Mouse (Mus musculus) forebrain, embryonic 14.5 days (tissue): ENCODE results near the gene Aar2. TPM values are rescaled to one million over a fixed set of nuclear protein-coding genes. Genes with fewer than 3 reads are reported as not detected.

Experiments used
- ATAC-seq: fragments of 200-750 bp; cut with Nextera tagmentation; 2 replicates; pipeline ENCODE4 v1.8.0; 2017; ENCODE audit warnings: mild to moderate bottlenecking, moderate library complexity
- DNase-seq: peaks from one replicate; pipeline ENCODE4 v3.0.0-alpha.2; 2015; ENCODE audit warnings: low spot score
- H3K27ac ChIP-seq: fragments of 300-500 bp; sonication (generic); 2 replicates; pipeline ENCODE4 v1.5.1; 2014; ENCODE audit warnings: low read depth, mild to moderate bottlenecking, control low read depth, low read length, moderate library complexity
- H3K27me3 ChIP-seq: fragments of 300-500 bp; sonication (generic); replicated peaks from 2 replicates; pipeline ENCODE4 v1.6.1; 2014; ENCODE audit warnings: low read length, control low read depth, mixed read lengths; ENCODE audit not compliant: control insufficient read depth, insufficient read depth
- H3K36me3 ChIP-seq: fragments of 300-500 bp; sonication (generic); 2 replicates; pipeline ENCODE4 v1.6.1; 2014; ENCODE audit warnings: low read length, control low read depth; ENCODE audit not compliant: control insufficient read depth, insufficient read depth
- H3K4me1 ChIP-seq: fragments of 300-500 bp; sonication (generic); 2 replicates; pipeline ENCODE4 v1.6.1; 2014; ENCODE audit warnings: antibody characterized with exemption, low read length, control low read depth; ENCODE audit not compliant: control insufficient read depth, insufficient read depth
- H3K4me2 ChIP-seq: fragments of 300-500 bp; sonication (generic); 2 replicates; pipeline ENCODE4 v1.6.1; 2014; ENCODE audit warnings: mild to moderate bottlenecking, control low read depth, low read length
- H3K4me3 ChIP-seq: fragments of 300-500 bp; sonication (generic); 2 replicates; pipeline ENCODE4 v1.5.1; 2014; ENCODE audit warnings: low read depth, low read length, control low read depth
- H3K9ac ChIP-seq: fragments of 300-500 bp; sonication (generic); 2 replicates; pipeline ENCODE4 v1.6.1; 2014; ENCODE audit warnings: mild to moderate bottlenecking, low read length, control low read depth, moderate library complexity
- H3K9me3 ChIP-seq: fragments of 300-500 bp; sonication (generic); replicated peaks from 2 replicates; pipeline ENCODE4 v1.6.1; 2016; ENCODE audit warnings: low read length, control low read depth, mixed read lengths; ENCODE audit not compliant: control insufficient read depth
- WGBS: fragments of 180-500 bp; shearing (Covaris S2); extraction: QIAGEN DNeasy Blood & Tissue Kit; methylation state at CpG from one replicate; pipeline ENCODE4 v1.1.7; 2014; 5-methylcytosine and 5-hydroxymethylcytosine counted together
- polyA plus RNA-seq: library from polyadenylated mRNA; unstranded; fragments of >200 nt; fragmentation: Nextera tagmentation; extraction: Ambion mirVana; gene quantifications from 2 replicates; pipeline ENCODE4 v1.2.1, GENCODE M21; 2014

Gene Aar2
- polyA plus RNA-seq, 1 experiment from 2014 or later = 51.1 TPM

- ATAC-seq = no peak
- Histone ChIP-seq H3K9me3 (no peaks in the 10 kb centered on the region), H3K27ac (no peak overlapping the region), H3K4me1 (no peaks in the 10 kb centered on the region), H3K27me3 (no peaks in the 10 kb centered on the region), H3K36me3 (peaks cover 40% of the 10 kb centered on the region), H3K9ac (no peak overlapping the region), H3K4me3 (no peak overlapping the region), H3K4me2 (no peak overlapping the region)
- no peak for DNase-seq
- WGBS = 85% methylated on average over 6 of the region's 6 CpGs
Observed at GRCm38 (mm10) chr2:156518306-156518705, 29.1 kb upstream of the Aar2 start.

GRCm38 (mm10) chr2:156519584-156519983 is 27.8 kb upstream of the Aar2 start:
- no peaks in the 10 kb centered on the region for H3K9me3 ChIP-seq
- H3K27ac ChIP-seq = no peak overlapping the region
- peaks cover 38% of the 10 kb centered on the region for H3K36me3 ChIP-seq

GRCm38 (mm10) chr2:156522994-156523393 is 24.4 kb upstream of the Aar2 start:
- Histone ChIP-seq H3K9ac (no peak overlapping the region), H3K4me2 (no peak overlapping the region), H3K4me1 (no peaks in the 10 kb centered on the region), H3K36me3 (peaks cover 38% of the 10 kb centered on the region), H3K27me3 (no peaks in the 10 kb centered on the region), H3K27ac (no peak overlapping the region), H3K9me3 (no peaks in the 10 kb centered on the region), H3K4me3 (no peak overlapping the region)
- DNase-seq (no peak), ATAC-seq (no peak)
- WGBS = 88% methylated on average over 11 of the region's 11 CpGs

More at GRCm38 (mm10) chr2:156519584-156519983, 27.8 kb upstream of the Aar2 start:
- H3K4me1 ChIP-seq = no peaks in the 10 kb centered on the region
- 83% methylated on average over 5 of the region's 5 CpGs for WGBS
- no peaks in the 10 kb centered on the region for H3K27me3 ChIP-seq
- DNase-seq (peak; percentile 8), ATAC-seq (no peak)
- H3K4me3 ChIP-seq = no peak overlapping the region
- no peak overlapping the region for H3K9ac ChIP-seq
- H3K4me2 ChIP-seq = no peak overlapping the region

- Histone ChIP-seq H3K4me2 (no peak overlapping the region), H3K4me1 (no peaks in the 10 kb centered on the region), H3K9ac (no peak overlapping the region), H3K4me3 (no peak overlapping the region), H3K36me3 (peaks cover 35% of the 10 kb centered on the region), H3K9me3 (no peaks in the 10 kb centered on the region), H3K27ac (no peak overlapping the region), H3K27me3 (no peaks in the 10 kb centered on the region)
- no peak for ATAC-seq
- DNase-seq = no peak
- WGBS = 73% methylated on average over 3 of the region's 3 CpGs
Observed at GRCm38 (mm10) chr2:156524078-156524477, 23.3 kb upstream of the Aar2 start.

- H3K36me3 ChIP-seq = peaks cover 16% of the 10 kb centered on the region
Observed at GRCm38 (mm10) chr2:156529726-156530125, 17.7 kb upstream of the Aar2 start.

GRCm38 (mm10) chr2:156533160-156533559 is 14.2 kb upstream of the Aar2 start:
- H3K9me3 ChIP-seq = no peaks in the 10 kb centered on the region
- H3K27ac ChIP-seq = no peak overlapping the region
- peaks cover 8% of the 10 kb centered on the region for H3K36me3 ChIP-seq
- H3K4me1 ChIP-seq = no peaks in the 10 kb centered on the region
- no peaks in the 10 kb centered on the region for H3K27me3 ChIP-seq
- no peak overlapping the region for H3K9ac ChIP-seq
- H3K4me2 ChIP-seq = no peak overlapping the region
- WGBS = 82% methylated on average over 2 of the region's 2 CpGs
- ATAC-seq (no peak), DNase-seq (no peak)
- no peak overlapping the region for H3K4me3 ChIP-seq

More at GRCm38 (mm10) chr2:156529726-156530125, 17.7 kb upstream of the Aar2 start:
- DNase-seq (peak; percentile 83), ATAC-seq (no peak; the same call in 1 of the 2 replicates)
- Histone ChIP-seq H3K4me1 (no peaks in the 10 kb centered on the region), H3K4me3 (no peak overlapping the region), H3K27ac (no peak overlapping the region), H3K27me3 (no peaks in the 10 kb centered on the region), H3K9me3 (no peaks in the 10 kb centered on the region), H3K4me2 (no peak overlapping the region), H3K9ac (no peak overlapping the region)
- 61% methylated on average over 2 of the region's 2 CpGs for WGBS

- no peaks in the 10 kb centered on the region for H3K9me3 ChIP-seq
- H3K4me1 ChIP-seq = no peaks in the 10 kb centered on the region
- DNase-seq (no peak), ATAC-seq (no peak)
- H3K27me3 ChIP-seq = no peaks in the 10 kb centered on the region
- H3K4me3 ChIP-seq = no peak overlapping the region
- H3K9ac ChIP-seq = no peak overlapping the region
- 90% methylated on average over 7 of the region's 7 CpGs for WGBS
- no peak overlapping the region for H3K4me2 ChIP-seq
- H3K27ac ChIP-seq = no peak overlapping the region
- H3K36me3 ChIP-seq = peaks cover 16% of the 10 kb centered on the region
Observed at GRCm38 (mm10) chr2:156538817-156539555, 8.4 kb upstream of the Aar2 start.

- no peaks in the 10 kb centered on the region for H3K9me3 ChIP-seq
- H3K36me3 ChIP-seq = peaks cover 16% of the 10 kb centered on the region
- ATAC-seq (no peak), DNase-seq (no peak)
- WGBS = 77% methylated on average over 7 of the region's 7 CpGs
- H3K4me1 ChIP-seq = no peaks in the 10 kb centered on the region
- no peak overlapping the region for H3K4me2 ChIP-seq
- H3K9ac ChIP-seq = no peak overlapping the region
- H3K4me3 ChIP-seq = no peak overlapping the region
- H3K27me3 ChIP-seq = no peaks in the 10 kb centered on the region
- H3K27ac ChIP-seq = no peak overlapping the region
Observed at GRCm38 (mm10) chr2:156540991-156541390, 6.4 kb upstream of the Aar2 start.

GRCm38 (mm10) chr2:156542410-156542809 is 5.0 kb upstream of the Aar2 start:
- 77% methylated on average over 8 of the region's 8 CpGs for WGBS
- H3K4me1 ChIP-seq = no peaks in the 10 kb centered on the region
- H3K9ac ChIP-seq = no peak overlapping the region
- no peaks in the 10 kb centered on the region for H3K27me3 ChIP-seq
- H3K27ac ChIP-seq = no peak overlapping the region
- no peak overlapping the region for H3K4me2 ChIP-seq
- H3K4me3 ChIP-seq = no peak overlapping the region
- ATAC-seq (no peak), DNase-seq (no peak)
- no peaks in the 10 kb centered on the region for H3K9me3 ChIP-seq
- H3K36me3 ChIP-seq = peaks cover 16% of the 10 kb centered on the region
